Mouse (Mus musculus): ENCODE data around the gene Serpinb9e.
"Not testable (repeated sequence)": the region's sequence is repeated elsewhere in the genome, so short reads cannot be mapped to it uniquely, and the experiment has no call there.

Serpinb9e gene

GRCm38 (mm10) chr13:33249312-33249711, at the start of gene Serpinb9e:
TSS of gene Serpinb9e (plus strand) at chr13:33249612.
- DNase-seq (ENCODE audit: low read depth in 1 of 2, low spot score in 2 of 2): not testable (repeated sequence)

GRCm38 (mm10) chr13:33199740-33200139, 49.7 kb upstream of the Serpinb9e start:
- DNase-seq (ENCODE audit: low read depth in 1 of 2, low spot score in 2 of 2): no peak

GRCm38 (mm10) chr13:33308631-33309030, 59.2 kb downstream of the Serpinb9e start:
- DNase-seq (ENCODE audit: low read depth in 1 of 2, low spot score in 2 of 2): not testable (repeated sequence)

All from monocyte, adult 2 months (primary cell).